Mouse (Mus musculus) retina, postnatal 7 days (tissue): ENCODE measurements at regions not wholly inside any gene's neighbourhood (a gene's known extent, or its start where the extent isn't known, plus 50 kb on each side); places are given as distances from the start of the nearest gene placed in this dataset.
A peak's percentile ranks its signal among the peaks of the same experiment; 100 is the strongest.

Experiments used
- DNase-seq: peaks from one replicate; pipeline ENCODE4 v3.0.0-alpha.2; 2012; ENCODE audit warnings: low read depth, low spot score

GRCm38 (mm10) chr5:111656436-111656835 is 77.3 kb upstream of the Gm26897 start:
- no peak for DNase-seq

- DNase-seq, result no peak
Measured at GRCm38 (mm10) chr5:111657759-111658429, 75.8 kb upstream of the Gm26897 start.

- DNase-seq, result no peak
Measured at GRCm38 (mm10) chr5:111659229-111659628, 74.5 kb upstream of the Gm26897 start.

- peak; percentile 20 for DNase-seq
Measured at GRCm38 (mm10) chr5:111660447-111660846, 73.3 kb upstream of the Gm26897 start.

- no peak for DNase-seq
Measured at GRCm38 (mm10) chr5:111660968-111661367, 72.8 kb upstream of the Gm26897 start.

- no peak for DNase-seq
Measured at GRCm38 (mm10) chr5:111661971-111662370, 71.8 kb upstream of the Gm26897 start.

- DNase-seq, result no peak
Measured at GRCm38 (mm10) chr5:111663831-111664230, 69.9 kb upstream of the Gm26897 start.

- DNase-seq, result no peak
Measured at GRCm38 (mm10) chr5:111665406-111665805, 68.3 kb upstream of the Gm26897 start.

GRCm38 (mm10) chr5:111666007-111666406 is 67.7 kb upstream of the Gm26897 start:
- no peak for DNase-seq

GRCm38 (mm10) chr5:111667901-111668300 is 65.8 kb upstream of the Gm26897 start:
- DNase-seq, result no peak

GRCm38 (mm10) chr5:111669139-111669538 is 64.6 kb upstream of the Gm26897 start:
- DNase-seq, result no peak

GRCm38 (mm10) chr5:111671762-111672161 is 62.0 kb upstream of the Gm26897 start:
- no peak for DNase-seq

GRCm38 (mm10) chr5:111674976-111675672 is 58.6 kb upstream of the Gm26897 start:
- no peak for DNase-seq

- no peak for DNase-seq
Measured at GRCm38 (mm10) chr5:111675673-111676261, 58.0 kb upstream of the Gm26897 start.

GRCm38 (mm10) chr5:111677847-111678311 is 55.8 kb upstream of the Gm26897 start:
- DNase-seq, result no peak

- DNase-seq, result no peak
Measured at GRCm38 (mm10) chr5:111678496-111678895, 55.2 kb upstream of the Gm26897 start.

GRCm38 (mm10) chr5:111681362-111682028 is 52.2 kb upstream of the Gm26897 start:
- DNase-seq, result no peak

GRCm38 (mm10) chr5:111682899-111683298 is 50.8 kb upstream of the Gm26897 start:
- no peak for DNase-seq
